25 mouse cellular contexts compared by ENCODE assay signal in the genomic region with DNA sequence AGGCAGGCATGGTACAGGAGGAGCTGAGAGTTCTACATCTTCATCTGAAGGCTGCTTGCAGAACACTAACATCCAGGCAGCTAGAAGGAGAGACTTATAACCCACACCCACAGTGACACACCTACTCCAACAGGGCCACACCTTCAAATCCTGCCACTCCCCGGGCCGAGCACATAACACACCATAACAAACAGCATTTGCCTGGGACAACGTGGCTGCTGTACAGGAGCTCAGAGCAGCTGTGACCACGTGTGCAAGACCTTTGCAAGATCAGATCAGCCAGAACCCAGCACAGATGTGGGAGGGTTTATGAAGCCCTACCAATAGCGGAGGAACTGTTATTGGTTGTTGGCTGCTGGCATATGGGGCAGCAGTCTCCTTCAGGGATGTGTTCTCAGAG. TPM values are rescaled to one million over a fixed set of nuclear protein-coding genes. Genes with fewer than 3 reads are reported as not detected.
DNase-seq lines count a peak whose midpoint lies in the region; ATAC-seq lines count a peak whose summit lies in the region.
"Had no signal": no experiment of that assay in that cellular context is flagged by ENCODE, and none has a peak within 500 bp of the region (broad histone marks: within the 10 kb centered on the region; RNA-seq: fewer than 3 reads in every experiment).

No protein-coding gene starts in this region.

- no peaks in the 10 kb centered on the region for H3K36me3 ChIP-seq in intestine, embryonic 15.5 days
- H3K36me3 ChIP-seq in stomach, embryonic 16.5 days (ENCODE audit: control insufficient read depth, insufficient read depth, low read length), result no peaks in the 10 kb centered on the region
- 0 out of 2 replicates have a peak, but pooled peaks cover 4% of the 10 kb centered on the region for H3K36me3 ChIP-seq in hindbrain, embryonic 12.5 days

- H3K4me2 ChIP-seq in intestine, embryonic 15.5 days (replicated peaks), result no peak overlapping the region
- H3K4me2 ChIP-seq in stomach, embryonic 16.5 days (ENCODE audit: low read depth, low read length), result no peak overlapping the region
- H3K4me2 ChIP-seq in hindbrain, embryonic 12.5 days (replicated peaks), result no peak overlapping the region
- H3K4me2 ChIP-seq: forebrain, embryonic 13.5 days; heart, embryonic 13.5 days; hindbrain, embryonic 13.5 days had no signal

- peak; percentile 37 for DNase-seq in R1 (ENCODE audit: low read depth, low spot score)
- peak; percentile 18 for DNase-seq in large intestine, adult 2 months (ENCODE audit: low read depth, low spot score)
- DNase-seq in frontal cortex, adult 2 months (ENCODE audit: extremely low spot score in 1 of 2, low spot score in 1 of 2), result no peak
- DNase-seq in adrenal gland, adult 18-20 months (ENCODE audit: low spot score in 2 of 2), result no peak
- no peak for DNase-seq in lung, postnatal 14 days
- DNase-seq: adrenal gland, adult 8-10 months; adrenal gland, postnatal 25 days; cerebellum, adult 11-12 months; cerebellum, adult 8-10 months; cerebellum, postnatal 10 days; gastrocnemius, adult 2 months; gastrocnemius, postnatal 14 days; heart, adult 18-20 months; heart, postnatal 14 days; heart, postnatal 4 days had no signal

- peaks cover 5% of the 10 kb centered on the region; the same call in 1 of the 2 replicates for H3K9me3 ChIP-seq in intestine, embryonic 15.5 days
- peaks cover 3% of the 10 kb centered on the region; the same call in 1 of the 2 replicates for H3K9me3 ChIP-seq in stomach, embryonic 16.5 days (replicated peaks; ENCODE audit: control insufficient read depth, low read length)
- H3K9me3 ChIP-seq in hindbrain, embryonic 12.5 days (replicated peaks), result peaks cover 6% of the 10 kb centered on the region

- peak; percentile 47 for ATAC-seq in intestine, embryonic 15.5 days
- peak; percentile 31; the same call in 1 of the 2 replicates for ATAC-seq in stomach, embryonic 16.5 days (ENCODE audit: insufficient read depth, low FRiP score)
- no peak for ATAC-seq in hindbrain, embryonic 12.5 days (ENCODE audit: low FRiP score)
- ATAC-seq: CD4-positive, CD25-positive, alpha-beta regulatory T cell, adult 4 months; forebrain, embryonic 13.5 days; forebrain, embryonic 16.5 days; hindbrain, embryonic 16.5 days had no signal

- no peaks in the 10 kb centered on the region for H3K4me1 ChIP-seq in intestine, embryonic 15.5 days (replicated peaks)
- H3K4me1 ChIP-seq in stomach, embryonic 16.5 days (ENCODE audit: control insufficient read depth, insufficient read depth, low read length), result no peaks in the 10 kb centered on the region
- no peaks in the 10 kb centered on the region for H3K4me1 ChIP-seq in hindbrain, embryonic 12.5 days
- H3K4me1 ChIP-seq: forebrain, embryonic 10.5 days; forebrain, embryonic 13.5 days; heart, embryonic 13.5 days; hindbrain, embryonic 13.5 days had no signal

- no peak overlapping the region for H3K4me3 ChIP-seq in intestine, embryonic 15.5 days (replicated peaks)
- no peak overlapping the region for H3K4me3 ChIP-seq in stomach, embryonic 16.5 days (replicated peaks; ENCODE audit: low read length)
- no peak overlapping the region for H3K4me3 ChIP-seq in hindbrain, embryonic 12.5 days
- H3K4me3 ChIP-seq: forebrain, embryonic 10.5 days; forebrain, embryonic 13.5 days; gastrocnemius, adult 2 months; heart, embryonic 13.5 days; hindbrain, embryonic 13.5 days had no signal

- no peak overlapping the region for H3K9ac ChIP-seq in intestine, embryonic 15.5 days
- H3K9ac ChIP-seq in stomach, embryonic 16.5 days (ENCODE audit: low read length), result no peak overlapping the region
- H3K9ac ChIP-seq in hindbrain, embryonic 12.5 days, result no peak overlapping the region
- H3K9ac ChIP-seq: forebrain, embryonic 13.5 days; heart, embryonic 13.5 days; hindbrain, embryonic 13.5 days had no signal

- 63% methylated on average over 5 of the region's 5 CpGs for WGBS in intestine, embryonic 15.5 days
- 27% methylated on average over 5 of the region's 5 CpGs for WGBS in large intestine, adult 2 months
- 62% methylated on average over 5 of the region's 5 CpGs for WGBS in stomach, embryonic 16.5 days
- 89% methylated on average over 5 of the region's 5 CpGs for WGBS in hindbrain, embryonic 12.5 days

- H3K27ac ChIP-seq in intestine, embryonic 15.5 days, result no peak overlapping the region
- no peak overlapping the region for H3K27ac ChIP-seq in stomach, embryonic 16.5 days (ENCODE audit: low read length)
- no peak overlapping the region for H3K27ac ChIP-seq in hindbrain, embryonic 12.5 days
- H3K27ac ChIP-seq: forebrain, embryonic 10.5 days; forebrain, embryonic 13.5 days; gastrocnemius, adult 2 months; heart, embryonic 13.5 days; hindbrain, embryonic 13.5 days had no signal

- no peaks in the 10 kb centered on the region for H3K27me3 ChIP-seq in intestine, embryonic 15.5 days (replicated peaks)
- H3K27me3 ChIP-seq in stomach, embryonic 16.5 days (ENCODE audit: control insufficient read depth, insufficient read depth, low read length), result no peaks in the 10 kb centered on the region
- H3K27me3 ChIP-seq in hindbrain, embryonic 12.5 days, result no peaks in the 10 kb centered on the region
- H3K27me3 ChIP-seq: forebrain, embryonic 13.5 days; heart, embryonic 13.5 days; hindbrain, embryonic 13.5 days had no signal

RNA-seq across cellular contexts. Expression of a gene that starts 37.9 kb away (rescaled TPM):
- polyA plus RNA-seq in intestine, embryonic 15.5 days (2015; fragmentation: Nextera tagmentation; extraction: Ambion mirVana), result 44.7 and 53.2 TPM in 2 replicates
- 41.5 and 54.5 TPM in 2 replicates for polyA plus RNA-seq in large intestine, adult 2 months (2012; rRNA removed)
- 34.2 and 49.0 TPM in 2 replicates for polyA plus RNA-seq in stomach, embryonic 16.5 days (2015; fragmentation: Nextera tagmentation; extraction: Ambion mirVana)
- polyA plus RNA-seq in frontal cortex, adult 2 months (2012; rRNA removed), result 11.6 TPM in 2 replicates
- total RNA-seq in adrenal gland, adult 18-20 months (2021), result 10 to 100 TPM; 45.3 to 49.3 TPM
- polyA plus RNA-seq in hindbrain, embryonic 12.5 days (2016; fragmentation: Nextera tagmentation; extraction: Ambion mirVana), result 18.5 and 19.2 TPM in 2 replicates

Comparison
In these comparisons a context has a peak if more than half of its experiments do, and no peak if none do; other contexts are left out.
1. DNase-seq: peak in R1 (single experiment) and large intestine, adult 2 months (single experiment); none in frontal cortex, adult 2 months (0 of 2), adrenal gland, adult 18-20 months (0 of 2) and lung, postnatal 14 days (single experiment).